Mouse (Mus musculus): ENCODE measurements at regions not wholly inside any gene's neighbourhood (a gene's known extent, or its start where the extent isn't known, plus 50 kb on each side); places are given as distances from the start of the nearest gene placed in this dataset.

- no peak for ATAC-seq (replicated peaks; ENCODE audit: insufficient number of reproducible peaks, insufficient read depth, low FRiP score, low read depth)
- H3K9me3 ChIP-seq (replicated peaks), result no peaks in the 10 kb centered on the region
- H3K36me3 ChIP-seq, result no peaks in the 10 kb centered on the region
- H3K9ac ChIP-seq, result no peak overlapping the region
- no peak overlapping the region for H3K4me3 ChIP-seq
- H3K4me2 ChIP-seq, result no peak overlapping the region
- WGBS, result 18% methylated on average over 5 of the region's 5 CpGs
- no peaks in the 10 kb centered on the region for H3K27me3 ChIP-seq
- peaks cover 6% of the 10 kb centered on the region; the same call in 1 of the 2 replicates for H3K4me1 ChIP-seq (replicated peaks)
- H3K27ac ChIP-seq, result no peak overlapping the region
Observed at GRCm38 (mm10) chr1:88752332-88752731, 50.3 kb upstream of the Arl4c start.

GRCm38 (mm10) chr1:88756658-88757057, 54.6 kb upstream of the Arl4c start:
- H3K36me3 ChIP-seq, result no peaks in the 10 kb centered on the region
- 74% methylated on average over 7 of the region's 7 CpGs for WGBS
- H3K4me3 ChIP-seq, result no peak overlapping the region
- peaks cover 18% of the 10 kb centered on the region for H3K4me1 ChIP-seq (replicated peaks)
- no peak overlapping the region for H3K4me2 ChIP-seq
- H3K27ac ChIP-seq, result peak overlapping the region; percentile 26; the same call in 1 of the 2 replicates
- ATAC-seq (replicated peaks; ENCODE audit: insufficient number of reproducible peaks, insufficient read depth, low FRiP score, low read depth), result no peak
- H3K9me3 ChIP-seq (replicated peaks), result no peaks in the 10 kb centered on the region
- no peaks in the 10 kb centered on the region for H3K27me3 ChIP-seq
- no peak overlapping the region for H3K9ac ChIP-seq

- H3K9me3 ChIP-seq (replicated peaks), result no peaks in the 10 kb centered on the region
- H3K27ac ChIP-seq, result peak overlapping the region; percentile 26
- H3K4me1 ChIP-seq (replicated peaks), result peaks cover 18% of the 10 kb centered on the region
- H3K9ac ChIP-seq, result no peak overlapping the region
- no peak overlapping the region for H3K4me3 ChIP-seq
- no peaks in the 10 kb centered on the region for H3K27me3 ChIP-seq
- 54% methylated on average over 7 of the region's 7 CpGs for WGBS
- no peaks in the 10 kb centered on the region for H3K36me3 ChIP-seq
- H3K4me2 ChIP-seq, result no peak overlapping the region
- no peak for ATAC-seq (replicated peaks; ENCODE audit: insufficient number of reproducible peaks, insufficient read depth, low FRiP score, low read depth)
Observed at GRCm38 (mm10) chr1:88757162-88757561, 55.1 kb upstream of the Arl4c start.

DNA sequence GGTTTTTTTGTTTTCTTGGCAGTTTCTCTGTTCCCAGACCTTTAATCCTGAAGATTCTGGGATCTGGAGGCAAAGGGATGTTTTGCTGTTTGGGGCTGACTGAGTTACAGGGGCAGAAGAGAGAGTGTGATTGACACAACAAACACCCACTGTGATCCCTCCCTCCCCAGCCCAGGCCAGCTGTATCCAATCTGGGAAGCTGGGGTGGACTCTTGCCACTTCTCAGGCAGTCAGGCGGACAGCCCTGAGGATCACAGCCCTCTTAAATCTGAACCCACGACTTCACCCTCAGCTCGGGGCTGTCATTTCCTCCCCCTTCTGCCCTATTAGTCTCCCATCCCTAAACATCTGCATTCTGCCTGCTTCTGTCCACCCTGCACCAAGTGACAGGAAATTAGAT, 55.7 kb upstream of the Arl4c start:
- H3K9me3 ChIP-seq (replicated peaks), result no peaks in the 10 kb centered on the region
- peaks cover 18% of the 10 kb centered on the region for H3K4me1 ChIP-seq (replicated peaks)
- no peak overlapping the region; the same call in 1 of the 2 replicates for H3K4me2 ChIP-seq
- H3K27me3 ChIP-seq, result no peaks in the 10 kb centered on the region
- no peak for ATAC-seq (replicated peaks; ENCODE audit: insufficient number of reproducible peaks, insufficient read depth, low FRiP score, low read depth)
- H3K4me3 ChIP-seq, result no peak overlapping the region
- H3K36me3 ChIP-seq, result no peaks in the 10 kb centered on the region
- H3K9ac ChIP-seq, result no peak overlapping the region
- WGBS, result 31% methylated on average over 3 of the region's 3 CpGs
- H3K27ac ChIP-seq, result peak overlapping the region; percentile 26

DNA sequence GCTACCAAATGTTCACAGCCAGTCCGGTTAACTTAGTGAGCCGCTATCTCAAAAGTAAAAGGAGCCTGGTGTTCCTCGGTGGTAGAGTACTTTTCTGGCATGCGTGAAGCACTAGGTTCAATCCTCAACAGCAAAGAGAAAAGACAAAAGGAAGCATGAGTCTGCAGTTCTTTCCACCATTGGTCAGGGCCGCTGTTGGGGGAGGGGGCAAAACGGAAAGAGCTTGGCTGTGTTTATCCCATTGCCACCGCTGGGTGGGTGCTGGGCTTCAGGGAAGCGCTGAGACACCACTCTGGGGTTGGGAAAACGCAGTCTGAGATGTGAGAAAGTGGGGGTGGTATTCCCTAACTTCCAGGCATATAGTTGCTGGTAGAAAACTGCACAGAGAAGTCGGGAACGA, 58.6 kb upstream of the Arl4c start:
- no peak overlapping the region for H3K27ac ChIP-seq
- 57% methylated on average over 11 of the region's 11 CpGs for WGBS
- H3K4me2 ChIP-seq, result no peak overlapping the region
- no peak overlapping the region for H3K4me3 ChIP-seq
- H3K9me3 ChIP-seq (replicated peaks), result no peaks in the 10 kb centered on the region
- H3K27me3 ChIP-seq, result no peaks in the 10 kb centered on the region; the same call in 1 of the 2 replicates
- ATAC-seq (replicated peaks; ENCODE audit: insufficient number of reproducible peaks, insufficient read depth, low FRiP score, low read depth), result no peak
- H3K36me3 ChIP-seq, result no peaks in the 10 kb centered on the region
- peaks cover 18% of the 10 kb centered on the region for H3K4me1 ChIP-seq (replicated peaks)
- no peak overlapping the region for H3K9ac ChIP-seq

DNA sequence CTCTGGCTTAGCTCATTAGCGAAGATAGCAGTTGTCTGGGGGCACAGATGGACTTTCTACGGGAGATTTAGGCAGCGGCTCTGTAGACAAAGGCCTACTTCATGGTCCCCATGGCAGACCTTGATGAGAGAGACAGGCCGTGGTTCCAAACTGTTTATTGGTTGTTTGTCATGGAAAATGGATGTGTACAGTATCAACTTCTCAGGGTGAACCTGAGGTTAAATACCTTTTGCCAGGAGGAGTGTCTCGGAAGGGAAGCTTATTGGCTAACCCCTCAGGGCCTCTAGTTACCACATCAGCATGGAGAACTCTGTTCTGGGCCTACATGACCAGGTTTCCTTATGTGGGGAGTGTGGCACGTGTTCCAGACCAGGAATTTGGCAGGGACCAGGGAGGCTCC, 59.1 kb upstream of the Arl4c start:
- H3K27me3 ChIP-seq, result no peaks in the 10 kb centered on the region; the same call in 1 of the 2 replicates
- no peak for ATAC-seq (replicated peaks; ENCODE audit: insufficient number of reproducible peaks, insufficient read depth, low FRiP score, low read depth)
- peaks cover 18% of the 10 kb centered on the region for H3K4me1 ChIP-seq (replicated peaks)
- 71% methylated on average over 6 of the region's 6 CpGs for WGBS
- H3K4me3 ChIP-seq, result no peak overlapping the region
- H3K9ac ChIP-seq, result no peak overlapping the region
- no peaks in the 10 kb centered on the region for H3K9me3 ChIP-seq (replicated peaks)
- no peak overlapping the region for H3K4me2 ChIP-seq
- no peak overlapping the region for H3K27ac ChIP-seq
- H3K36me3 ChIP-seq, result no peaks in the 10 kb centered on the region

- Histone ChIP-seq H3K9ac (no peak overlapping the region), H3K4me1 (replicated peaks) (peaks cover 3% of the 10 kb centered on the region; the same call in 1 of the 2 replicates), H3K27me3 (no peaks in the 10 kb centered on the region; the same call in 1 of the 2 replicates), H3K4me2 (no peak overlapping the region), H3K36me3 (no peaks in the 10 kb centered on the region), H3K4me3 (no peak overlapping the region), H3K27ac (no peak overlapping the region), H3K9me3 (replicated peaks) (no peaks in the 10 kb centered on the region)
- WGBS, result 66% methylated on average over 6 of the region's 6 CpGs
- ATAC-seq (replicated peaks; ENCODE audit: insufficient number of reproducible peaks, insufficient read depth, low FRiP score, low read depth), result no peak
Observed at GRCm38 (mm10) chr1:88763725-88764364, 61.8 kb upstream of the Arl4c start.

DNA sequence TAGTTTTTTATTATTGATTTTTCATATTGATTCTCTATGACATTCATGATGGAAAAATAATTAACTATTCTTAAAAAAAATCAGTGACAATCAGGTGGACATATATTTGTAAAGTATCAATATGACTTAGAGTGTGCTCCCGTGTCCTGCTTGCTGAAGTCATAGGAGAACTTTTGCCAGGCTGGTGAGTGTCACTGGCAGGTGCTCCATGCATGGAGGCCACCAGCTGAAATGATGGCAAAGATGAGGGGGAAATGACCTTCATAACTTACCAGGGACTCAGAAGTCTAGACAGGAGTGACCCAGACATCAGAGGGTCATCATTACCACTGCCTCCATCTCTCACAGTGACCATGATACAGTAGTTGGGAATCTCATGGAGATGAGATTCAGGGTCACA, 62.5 kb upstream of the Arl4c start:
- Histone ChIP-seq H3K27ac (no peak overlapping the region), H3K27me3 (no peaks in the 10 kb centered on the region; the same call in 1 of the 2 replicates), H3K4me3 (no peak overlapping the region), H3K4me2 (no peak overlapping the region), H3K9ac (no peak overlapping the region), H3K9me3 (replicated peaks) (no peaks in the 10 kb centered on the region), H3K36me3 (no peaks in the 10 kb centered on the region), H3K4me1 (replicated peaks) (peaks cover 3% of the 10 kb centered on the region; the same call in 1 of the 2 replicates)
- 91% methylated on average over 1 of the region's 1 CpGs for WGBS
- no peak for ATAC-seq (replicated peaks; ENCODE audit: insufficient number of reproducible peaks, insufficient read depth, low FRiP score, low read depth)

DNA sequence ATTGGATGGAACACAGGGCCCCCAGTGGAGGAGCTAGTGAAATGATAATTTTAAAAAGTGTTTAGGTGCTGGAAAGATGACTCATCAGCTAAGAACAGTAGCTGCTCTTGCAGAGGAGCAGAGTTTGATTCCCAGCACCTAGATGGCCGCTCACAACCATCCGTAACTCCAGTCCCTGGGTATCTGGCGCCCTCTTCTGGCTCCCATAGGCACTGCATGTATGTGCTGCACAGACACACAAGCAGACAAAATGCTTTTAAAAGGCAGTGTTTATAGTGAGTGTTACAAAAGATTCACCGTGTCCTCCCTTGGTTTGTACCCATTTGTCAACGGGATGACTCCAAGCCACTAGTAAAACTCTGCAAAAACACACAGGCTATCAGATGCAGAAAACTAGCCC, 75.0 kb upstream of the Arl4c start:
- no peaks in the 10 kb centered on the region for H3K9me3 ChIP-seq (replicated peaks)
- WGBS, result 93% methylated on average over 5 of the region's 5 CpGs
- H3K4me2 ChIP-seq, result no peak overlapping the region
- no peak for ATAC-seq (replicated peaks; ENCODE audit: insufficient number of reproducible peaks, insufficient read depth, low FRiP score, low read depth)
- H3K27me3 ChIP-seq, result no peaks in the 10 kb centered on the region
- no peaks in the 10 kb centered on the region for H3K4me1 ChIP-seq (replicated peaks)
- H3K36me3 ChIP-seq, result no peaks in the 10 kb centered on the region
- H3K9ac ChIP-seq, result no peak overlapping the region
- H3K4me3 ChIP-seq, result no peak overlapping the region
- no peak overlapping the region for H3K27ac ChIP-seq

GRCm38 (mm10) chr1:88780262-88780661, 78.2 kb upstream of the Arl4c start:
- Histone ChIP-seq H3K36me3 (no peaks in the 10 kb centered on the region), H3K27ac (no peak overlapping the region), H3K4me2 (no peak overlapping the region), H3K9me3 (replicated peaks) (no peaks in the 10 kb centered on the region), H3K4me1 (replicated peaks) (peaks cover 3% of the 10 kb centered on the region; the same call in 1 of the 2 replicates), H3K4me3 (no peak overlapping the region), H3K9ac (no peak overlapping the region), H3K27me3 (no peaks in the 10 kb centered on the region)
- ATAC-seq (replicated peaks; ENCODE audit: insufficient number of reproducible peaks, insufficient read depth, low FRiP score, low read depth), result no peak
- 55% methylated on average over 4 of the region's 4 CpGs for WGBS

DNA sequence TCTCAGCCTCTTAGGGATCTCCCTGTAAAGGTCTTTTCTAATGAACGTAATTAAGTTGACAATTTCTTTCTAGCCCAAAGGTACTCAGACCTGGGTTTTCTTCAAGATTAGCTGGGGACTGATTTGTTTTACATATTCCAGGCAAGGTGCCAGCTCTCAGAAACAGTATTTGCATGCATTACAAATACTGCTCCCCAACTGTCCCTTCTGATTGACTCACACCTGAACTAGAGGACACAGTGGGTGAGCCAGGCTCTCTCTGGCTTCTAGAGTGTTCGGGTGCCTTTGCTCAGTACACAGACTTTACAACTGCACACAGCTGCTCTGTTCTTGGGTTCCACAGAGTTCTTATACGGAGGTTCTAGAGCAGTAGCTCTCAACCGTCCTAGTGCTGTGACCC, 81.1 kb upstream of the Arl4c start:
- H3K4me3 ChIP-seq, result no peak overlapping the region
- H3K9me3 ChIP-seq (replicated peaks), result no peaks in the 10 kb centered on the region
- peaks cover 13% of the 10 kb centered on the region; the same call in 1 of the 2 replicates for H3K4me1 ChIP-seq (replicated peaks)
- H3K36me3 ChIP-seq, result no peaks in the 10 kb centered on the region
- ATAC-seq (replicated peaks; ENCODE audit: insufficient number of reproducible peaks, insufficient read depth, low FRiP score, low read depth), result no peak
- H3K9ac ChIP-seq, result no peak overlapping the region
- 0 out of 2 replicates have a peak, but pooled peaks cover 3% of the 10 kb centered on the region for H3K27me3 ChIP-seq
- 74% methylated on average over 4 of the region's 4 CpGs for WGBS
- H3K4me2 ChIP-seq, result no peak overlapping the region
- H3K27ac ChIP-seq, result no peak overlapping the region
